Mouse (Mus musculus) lung, postnatal 25 days (tissue): ENCODE measurements around the gene Rbm4.
"Not testable (repeated sequence)": the region's sequence is repeated elsewhere in the genome, so short reads cannot be mapped to it uniquely, and the experiment has no call there.

Source experiments
- DNase-seq: peaks from one replicate; pipeline ENCODE4 v3.0.0; 2022; ENCODE audit warnings: low spot score

Gene Rbm4

DNA sequence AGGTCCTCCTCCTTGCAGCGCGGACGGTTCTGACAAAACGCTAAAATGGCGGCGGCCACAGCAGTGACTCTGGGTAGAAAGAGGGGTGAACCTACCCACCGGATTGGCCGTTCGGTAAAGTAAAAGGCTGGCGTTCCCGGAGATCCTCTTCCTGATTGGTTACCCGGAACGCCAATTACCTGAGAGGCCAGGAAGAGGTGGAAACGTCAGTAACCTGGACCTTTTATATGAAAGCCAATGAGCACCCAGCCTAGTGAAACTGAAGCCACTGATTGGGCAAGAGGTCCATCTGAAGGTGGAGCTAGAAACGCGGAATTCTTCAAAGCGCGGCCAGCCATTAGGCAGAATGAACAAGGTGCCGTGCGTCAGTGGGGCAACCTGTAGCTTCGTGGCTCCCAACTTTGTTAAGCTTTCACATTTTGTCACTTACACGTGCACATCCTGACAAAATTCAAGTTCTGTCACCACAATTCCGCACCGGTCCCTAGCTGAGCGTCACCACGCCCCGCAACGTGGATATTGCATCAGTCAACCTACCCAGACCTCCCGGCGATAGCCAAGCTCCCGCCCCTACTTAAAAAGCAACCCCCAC, at the start of gene Rbm4:
Gene Rbm4, minus strand, starts transcription at position 71 of the 592 bp plus-strand sequence.
- peak; percentile 100 for DNase-seq

DNA sequence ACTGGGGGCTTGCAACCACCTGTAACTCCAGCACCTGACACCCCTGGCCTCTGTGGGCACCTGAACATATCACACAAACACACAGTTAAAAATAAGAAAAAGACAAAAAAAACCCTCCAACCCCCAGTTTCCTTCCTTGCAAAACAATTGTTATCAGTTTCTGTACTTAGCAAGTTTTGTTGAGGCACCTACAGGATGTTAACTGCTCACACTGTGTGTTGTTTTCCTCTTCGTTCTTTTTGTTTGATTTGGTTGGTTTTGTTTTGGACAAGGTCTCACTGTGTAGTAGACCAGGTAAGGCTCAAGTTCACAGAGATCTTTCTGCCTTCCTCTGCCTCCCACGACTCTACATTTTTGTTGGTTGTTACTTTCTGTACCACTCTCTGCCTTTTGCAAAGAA, 48.9 kb upstream of the Rbm4 start:
- DNase-seq: no peak

DNA sequence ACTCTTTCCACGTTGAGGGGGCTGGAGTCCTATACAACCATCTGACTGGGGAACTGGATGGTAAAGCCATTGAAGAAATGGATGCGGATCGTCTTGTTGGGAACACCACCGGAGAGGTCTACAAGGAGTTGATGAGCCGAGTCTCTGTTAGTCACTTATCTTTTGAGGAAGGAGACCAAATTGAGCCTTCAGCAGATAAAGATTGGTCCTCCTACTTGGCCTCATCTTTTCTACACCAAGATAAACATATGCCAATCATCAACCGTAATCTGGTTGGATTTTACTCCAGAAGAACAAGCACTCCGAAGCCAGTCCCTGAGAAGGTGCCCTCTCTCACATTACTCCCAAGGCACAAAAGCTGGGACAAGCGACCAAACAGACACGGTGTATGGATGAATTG, 47.1 kb upstream of the Rbm4 start:
- no peak for DNase-seq

DNA sequence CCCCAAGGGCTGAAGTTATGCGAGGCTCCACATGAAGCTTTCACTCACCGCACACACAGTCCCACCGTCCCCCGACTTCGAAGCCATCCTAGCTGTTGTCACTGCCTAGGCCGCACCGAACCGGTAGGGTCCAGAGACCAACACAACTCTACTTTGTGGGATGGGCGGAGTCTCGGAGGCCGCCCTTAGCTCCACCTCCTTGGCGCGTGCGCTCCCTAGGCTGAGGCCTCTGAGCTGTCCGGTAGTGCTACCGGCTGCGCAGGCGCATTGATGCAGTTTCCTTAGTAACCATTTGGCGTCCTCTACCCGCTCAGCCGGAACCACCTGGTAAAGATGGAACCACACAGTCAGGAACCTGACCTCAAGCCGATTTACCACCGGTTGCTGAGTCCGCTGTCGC, 45.4 kb upstream of the Rbm4 start, which contains the start of the genes Ccs and Ccdc87:
Gene Ccs, minus strand, starts transcription at position 184 of the 400 bp plus-strand sequence.
Gene Ccdc87, plus strand, starts transcription at position 218 of the 400 bp plus-strand sequence.
- DNase-seq: peak; percentile 98

DNA sequence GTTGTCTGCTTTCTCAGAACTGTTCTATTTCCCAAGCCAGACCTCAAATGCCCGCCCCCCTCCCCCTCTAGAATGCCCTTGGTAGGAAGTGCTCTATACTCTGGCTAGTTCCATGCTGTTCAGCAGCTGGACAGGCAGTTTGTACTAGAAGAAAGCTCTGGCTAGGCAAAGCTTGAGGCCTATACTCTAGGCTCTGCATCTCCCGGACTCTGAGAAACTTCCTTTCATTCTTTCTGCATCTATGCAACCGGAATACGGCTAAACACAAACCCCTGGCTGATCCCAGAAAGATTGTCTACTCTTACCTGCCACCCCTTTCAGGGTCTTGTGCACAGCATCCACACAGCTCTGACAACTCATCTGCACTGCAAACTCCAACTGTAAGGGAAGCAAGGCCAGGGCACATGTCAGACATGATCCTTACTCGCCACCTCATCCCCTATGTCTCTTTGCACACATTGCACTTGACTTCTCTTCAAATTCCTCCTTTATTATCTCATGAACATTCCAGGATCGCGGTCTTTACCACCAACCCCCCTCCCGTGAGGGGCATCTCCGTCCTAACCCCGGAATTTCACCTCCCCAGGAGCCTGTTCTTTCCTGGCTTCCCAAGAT, 44.9 kb upstream of the Rbm4 start:
- no peak for DNase-seq

DNA sequence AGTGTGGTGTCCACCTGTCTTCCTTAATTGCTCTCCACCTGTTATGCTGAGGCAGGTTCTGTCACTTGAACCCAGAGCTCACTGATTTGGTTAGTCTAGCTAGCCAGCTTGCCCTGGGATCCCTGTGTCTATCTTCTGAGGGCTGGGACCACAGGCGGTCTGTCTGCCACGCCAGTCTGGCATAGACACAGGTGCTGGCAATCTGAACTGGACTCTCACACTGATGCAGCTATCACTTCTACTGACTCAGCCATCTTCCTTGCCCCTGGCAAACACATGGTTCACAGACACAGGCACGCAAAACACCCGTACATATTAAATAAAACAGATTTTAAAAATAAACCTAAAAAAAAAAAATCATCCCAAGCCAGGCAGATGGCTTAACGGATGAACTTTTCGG, 43.3 kb upstream of the Rbm4 start:
- DNase-seq: no peak

DNA sequence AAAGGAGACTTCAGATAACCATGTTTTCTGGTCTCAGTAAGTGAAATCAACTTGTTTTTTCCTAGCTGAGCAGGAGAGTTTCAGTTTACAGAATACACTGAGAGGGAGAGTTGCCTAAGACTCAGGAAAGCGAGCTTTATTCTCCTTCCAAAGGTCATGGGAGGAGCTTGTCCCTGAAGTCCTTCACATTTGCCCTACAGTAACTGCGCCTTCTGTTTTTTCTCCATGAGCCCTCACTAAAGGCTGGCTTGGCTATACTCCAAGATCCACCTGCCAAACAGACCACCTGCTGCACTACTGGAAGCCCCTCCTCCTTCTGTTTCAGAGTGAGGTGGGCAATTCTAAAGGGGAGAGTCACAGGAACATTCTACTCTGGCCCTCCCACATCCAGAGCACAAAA, 42.4 kb upstream of the Rbm4 start:
- no peak for DNase-seq

DNA sequence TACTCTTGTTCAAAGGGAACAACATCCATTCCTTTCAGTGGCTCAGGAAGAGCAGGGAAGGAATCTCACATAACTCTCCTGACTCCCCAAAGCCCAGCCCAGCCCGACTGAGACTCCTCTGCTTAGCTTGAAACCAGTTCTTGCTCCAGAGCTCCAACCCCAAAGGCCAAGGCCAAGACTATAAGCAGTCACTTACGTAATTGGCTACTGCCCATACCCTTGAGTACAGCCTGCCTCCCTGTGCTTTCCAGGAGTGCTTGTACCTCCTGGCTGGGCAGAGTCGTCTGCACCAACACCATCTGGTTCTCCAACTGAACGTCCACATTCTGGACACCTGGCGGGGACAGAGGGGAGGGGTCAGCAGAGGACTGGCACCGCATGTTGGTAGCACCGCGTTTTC, 40.3 kb upstream of the Rbm4 start:
- DNase-seq: no peak

DNA sequence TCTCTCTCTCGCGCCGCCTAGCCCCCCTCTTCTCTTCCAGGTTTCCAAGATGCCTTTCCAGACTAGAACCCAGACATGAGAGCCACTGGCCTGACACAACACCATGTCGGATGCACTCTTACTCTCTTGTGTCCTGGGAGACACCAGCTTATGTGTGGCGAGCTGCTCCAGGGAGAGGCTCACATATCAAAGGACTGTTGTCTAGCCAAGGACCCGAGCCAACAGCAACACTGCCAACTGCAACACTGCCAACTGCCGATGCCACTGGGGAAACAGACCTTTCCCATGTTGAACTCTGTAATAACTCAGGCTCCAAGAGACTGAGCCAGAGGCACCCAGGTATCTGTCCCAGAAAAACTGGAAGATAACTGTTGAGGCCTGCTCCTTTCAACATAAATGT, 35.5 kb upstream of the Rbm4 start:
- no peak for DNase-seq

DNA sequence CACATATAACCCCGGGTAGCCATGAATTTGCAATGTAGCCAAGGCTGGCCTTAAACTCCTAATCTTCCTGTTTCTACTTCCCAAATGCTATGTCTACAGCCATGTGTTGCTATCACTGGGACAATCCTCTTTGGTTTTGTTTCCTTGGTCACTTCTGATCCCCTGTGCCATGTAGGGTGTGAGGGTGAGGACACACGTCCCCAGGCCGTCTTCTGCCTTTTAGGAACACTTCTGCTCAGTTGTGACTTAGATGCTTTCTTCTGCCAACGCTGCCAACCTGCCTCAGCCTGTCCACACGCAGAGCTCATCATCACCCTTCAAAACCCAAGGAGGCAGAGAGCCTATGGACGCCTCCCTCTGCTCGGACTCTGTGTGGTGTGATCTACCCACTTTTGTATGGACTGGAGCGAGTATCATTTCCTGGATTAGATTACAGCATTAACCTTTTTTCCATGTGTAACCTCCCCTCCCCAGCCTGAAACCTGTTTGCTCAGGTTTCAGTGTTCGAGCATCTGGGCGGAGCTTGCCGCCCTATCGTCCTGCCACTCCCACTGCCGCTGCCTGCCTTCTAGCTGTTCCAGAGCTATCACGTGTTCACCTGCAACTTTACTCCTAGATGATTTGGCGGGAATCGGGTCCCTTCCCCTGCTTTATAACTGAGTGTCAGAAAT, 34.9 kb upstream of the Rbm4 start:
- peak; percentile 43 for DNase-seq

DNA sequence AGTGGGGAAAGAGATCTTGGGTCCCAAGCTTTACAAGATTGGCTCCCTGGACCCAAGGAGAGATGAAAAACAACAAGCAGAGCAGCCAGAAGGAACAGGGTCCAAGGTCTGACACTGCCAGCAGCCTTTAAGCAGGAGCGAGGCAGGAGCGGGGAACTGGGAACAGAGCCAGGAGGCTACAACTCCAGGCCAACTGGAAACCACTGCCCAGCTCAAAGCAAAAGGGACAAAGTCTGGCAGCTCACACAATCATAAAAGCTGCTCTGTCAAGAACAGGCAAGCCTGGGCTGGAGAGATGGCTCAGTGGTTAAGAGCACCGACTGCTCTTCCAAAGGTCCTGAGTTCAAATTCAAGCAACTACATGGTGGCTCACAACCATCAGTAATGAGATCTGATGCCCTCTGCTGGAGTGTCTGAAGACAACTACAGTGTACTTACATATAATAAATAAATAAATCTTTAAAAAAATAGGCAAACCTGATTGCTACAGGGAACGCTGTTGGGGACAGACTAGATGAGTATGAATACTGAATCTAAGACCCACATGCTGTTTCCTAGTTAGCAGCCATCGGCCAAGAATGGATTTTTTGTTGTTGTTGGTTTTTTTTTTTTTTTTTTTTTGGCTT, 27.1 kb upstream of the Rbm4 start:
- peak; percentile 56 for DNase-seq

DNA sequence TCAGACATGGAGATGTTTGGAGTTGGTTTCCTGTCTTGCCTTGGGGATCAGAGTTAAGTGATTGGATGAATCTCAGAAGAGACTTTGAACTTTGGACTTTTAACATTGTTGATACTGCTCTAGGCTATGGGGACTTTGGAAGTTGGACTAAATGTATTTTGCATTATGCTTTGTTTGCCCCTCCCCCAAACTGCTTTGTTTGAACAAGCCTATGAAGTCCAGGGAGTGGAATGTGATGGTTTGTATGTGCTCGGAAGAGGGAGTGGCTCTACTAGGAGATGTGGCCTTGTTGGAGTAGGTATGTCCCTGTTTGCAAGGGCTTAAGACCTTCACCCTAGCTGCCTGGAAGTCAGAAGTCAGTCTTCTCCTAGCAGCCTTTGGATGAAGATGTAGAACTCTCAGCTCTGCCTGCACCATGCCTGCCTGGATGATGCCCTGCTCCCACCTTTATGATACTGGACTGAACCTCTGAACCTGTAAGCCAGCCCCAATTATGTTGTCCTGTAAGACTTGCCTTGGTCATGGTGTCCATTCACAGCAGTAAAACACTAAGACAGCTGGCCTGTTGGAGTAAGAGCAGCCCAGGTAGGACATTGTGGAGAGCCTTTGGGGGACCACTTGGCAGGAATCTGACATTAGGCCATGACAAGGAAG, 23.6 kb upstream of the Rbm4 start:
- DNase-seq: no peak

DNA sequence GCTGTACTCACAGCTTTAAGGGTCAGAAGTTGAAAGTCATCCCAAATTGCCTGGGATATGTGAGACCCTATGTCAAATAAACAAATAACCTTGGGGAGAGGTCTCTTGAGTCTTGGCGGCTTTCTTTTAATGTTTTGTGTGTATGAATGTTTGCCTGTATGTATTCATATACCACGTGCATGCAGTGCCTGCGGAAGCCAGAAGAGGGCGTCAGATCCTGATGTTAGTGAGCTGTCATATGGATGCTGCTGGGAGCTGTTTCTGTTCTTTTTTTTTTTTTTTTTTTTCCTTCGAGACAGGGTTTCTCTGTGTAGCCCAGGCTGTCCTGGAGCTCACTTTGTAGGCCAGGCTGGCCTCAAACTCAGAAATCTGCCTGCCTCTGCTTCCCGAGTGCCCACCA, 19.3 kb upstream of the Rbm4 start:
- no peak for DNase-seq

DNA sequence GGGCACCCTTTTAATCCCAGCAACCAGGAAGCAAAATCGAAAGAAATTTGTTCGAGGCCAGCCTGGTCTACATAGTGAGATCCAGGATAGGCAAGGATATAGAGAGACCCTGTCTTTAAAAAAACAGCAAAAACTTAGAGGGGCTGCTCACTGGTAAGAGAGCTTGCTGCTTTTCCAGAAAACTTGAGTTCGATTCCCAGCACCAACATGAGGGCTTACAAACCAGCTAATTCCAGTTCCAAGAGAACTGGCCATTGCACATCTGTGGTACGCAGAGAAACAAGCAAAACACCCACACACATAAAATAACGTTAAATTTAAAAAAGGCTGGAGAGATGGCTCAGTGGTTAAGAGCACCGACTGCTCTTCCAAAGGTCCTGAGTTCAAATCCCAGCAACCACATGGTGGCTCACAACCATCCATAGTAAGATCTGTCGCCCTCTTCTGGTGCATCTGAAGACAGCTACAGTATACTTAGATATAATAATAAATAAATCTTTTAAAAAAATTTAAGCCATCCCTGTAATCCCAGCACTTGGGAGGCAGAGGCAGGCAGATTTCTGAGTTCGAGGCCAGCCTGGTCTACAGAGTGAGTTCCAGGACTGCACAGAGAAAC, 18.7 kb upstream of the Rbm4 start:
- not testable (repeated sequence) for DNase-seq

DNA sequence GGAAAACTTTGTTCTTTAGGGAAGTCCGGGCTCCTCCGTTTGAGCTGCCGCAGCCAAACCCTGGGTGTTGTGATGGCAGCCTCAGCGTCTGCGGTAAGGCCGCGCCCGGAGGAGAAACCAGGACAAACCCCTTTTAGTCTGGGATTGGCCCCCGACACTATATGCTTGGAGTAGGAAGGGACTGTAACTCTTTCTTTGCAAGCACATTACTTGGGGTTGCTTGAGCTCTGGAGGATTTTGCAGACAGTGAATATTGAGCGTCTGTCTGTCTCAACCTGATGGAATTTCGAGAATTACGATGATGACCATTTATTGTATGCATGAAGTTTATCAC, 18.2 kb upstream of the Rbm4 start:
- no peak for DNase-seq

DNA sequence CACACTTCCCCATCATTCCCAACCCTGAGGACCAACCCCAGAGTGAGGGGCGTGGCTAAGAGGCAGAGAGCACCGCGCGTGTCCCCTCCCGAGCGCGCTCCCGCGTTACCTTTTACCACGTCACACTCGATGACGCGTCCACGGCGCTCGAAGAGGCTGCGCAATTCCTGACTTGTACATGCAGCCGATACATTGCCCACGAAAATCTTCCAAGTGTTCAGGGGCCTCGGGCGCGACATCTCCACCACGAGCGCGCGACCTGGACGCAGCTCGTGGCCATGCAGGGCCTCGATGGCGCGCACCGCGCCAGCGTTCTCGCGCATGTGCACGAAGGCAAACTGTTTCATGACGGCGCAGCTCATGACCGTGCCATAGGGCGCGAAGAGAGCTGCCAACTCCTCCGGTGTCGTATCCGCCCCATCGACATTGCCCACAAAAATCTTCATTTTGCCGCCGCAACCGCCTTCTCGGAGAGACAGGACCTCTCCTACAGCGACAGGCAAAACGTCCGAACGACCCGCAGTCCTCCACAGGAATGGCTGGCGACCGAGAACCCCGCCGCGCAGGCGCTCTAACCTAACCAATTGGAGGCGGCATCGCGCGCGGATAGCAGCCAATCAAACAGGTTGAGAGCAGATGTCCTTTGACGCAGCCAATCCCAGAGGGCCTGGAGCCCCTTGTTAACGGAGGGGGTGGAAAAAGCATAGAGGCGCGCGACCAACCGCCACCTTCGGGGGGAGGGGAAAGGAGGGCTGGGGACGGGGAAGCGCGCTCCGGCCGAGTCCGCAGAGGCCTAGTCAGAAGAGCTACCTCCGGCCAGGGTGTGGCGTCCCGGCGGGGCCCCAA, 17.6 kb upstream of the Rbm4 start, which contains the start of the genes Gm21992 and Rbm14:
Gene Gm21992, minus strand, starts transcription at position 550 of the 846 bp plus-strand sequence.
Gene Rbm14, minus strand, starts transcription at position 572 of the 846 bp plus-strand sequence.
- peak; percentile 99 for DNase-seq

DNA sequence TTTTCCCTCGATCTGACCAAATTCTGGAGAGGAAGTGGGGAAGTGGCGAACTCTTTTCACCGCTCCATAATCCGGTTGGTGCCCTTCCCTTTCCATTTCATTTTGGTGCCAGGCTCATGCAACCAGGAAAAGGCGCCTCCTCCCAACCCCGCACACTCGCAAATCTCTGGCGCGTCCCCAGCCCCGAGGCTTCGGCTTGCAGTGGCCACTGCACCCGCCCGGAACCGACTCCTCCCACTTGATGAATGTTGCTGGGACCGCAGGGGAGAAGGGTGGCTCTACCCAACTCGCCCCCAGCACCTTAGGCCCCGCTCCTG, 17.0 kb upstream of the Rbm4 start:
- DNase-seq: no peak

DNA sequence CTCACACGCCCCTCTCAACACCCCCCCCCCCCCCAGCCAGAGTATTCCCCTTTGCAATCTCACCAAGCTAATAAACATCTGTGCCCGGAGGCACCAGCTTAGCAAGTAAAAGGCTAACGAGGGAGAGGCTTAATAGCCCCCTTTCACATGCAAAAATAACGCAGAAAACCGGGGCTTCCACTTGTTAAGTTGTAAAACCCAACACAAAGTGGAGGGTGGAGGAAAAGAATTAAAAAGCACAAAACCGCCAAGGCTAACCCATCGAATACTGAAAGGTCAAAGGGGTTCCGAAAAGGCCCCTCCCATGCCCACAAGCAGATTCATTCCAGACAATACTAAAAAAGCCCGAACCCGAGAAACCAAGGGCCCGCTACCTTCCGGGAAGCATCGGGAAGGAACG, 16.6 kb upstream of the Rbm4 start:
- no peak for DNase-seq

DNA sequence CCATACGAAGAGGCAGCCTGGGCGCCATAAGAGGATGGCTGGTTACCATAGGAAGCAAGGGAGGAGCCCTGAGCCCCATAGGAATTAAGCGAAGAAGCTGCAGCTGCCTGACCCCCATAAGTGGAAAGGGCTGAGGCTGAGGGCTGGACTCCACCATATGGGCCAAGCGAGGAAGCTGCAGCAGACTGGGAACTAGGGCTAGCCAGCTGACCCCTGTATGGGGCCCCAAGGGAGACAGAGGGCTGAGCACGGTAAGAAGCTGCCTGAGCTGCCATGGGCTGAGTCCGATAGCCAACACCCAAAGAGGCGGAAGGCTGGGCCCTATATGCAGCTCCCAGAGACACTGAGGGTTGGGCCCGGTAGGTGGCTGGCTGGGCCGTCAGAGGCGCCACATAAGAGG, 9.6 kb upstream of the Rbm4 start:
- no peak for DNase-seq

DNA sequence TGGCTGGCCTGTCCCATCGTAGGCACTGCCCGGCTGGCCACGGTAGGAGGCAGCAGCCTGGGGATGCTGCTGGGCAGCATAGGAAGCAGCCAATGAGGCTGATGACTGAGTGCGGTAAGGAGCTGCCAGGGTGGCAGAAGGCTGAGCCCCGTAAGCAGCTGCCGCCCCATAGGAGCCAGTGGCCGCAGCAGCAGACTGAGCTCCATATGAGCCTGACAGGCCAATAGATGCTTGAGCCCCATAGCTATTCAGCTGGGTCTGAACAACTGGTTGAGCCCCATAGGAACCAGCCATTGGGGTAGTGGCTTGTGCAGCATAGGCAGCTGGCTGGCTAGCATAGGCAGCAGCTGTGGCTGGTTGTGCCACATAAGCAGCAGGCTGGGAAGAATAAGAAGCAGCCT, 9.0 kb upstream of the Rbm4 start:
- DNase-seq: no peak

DNA sequence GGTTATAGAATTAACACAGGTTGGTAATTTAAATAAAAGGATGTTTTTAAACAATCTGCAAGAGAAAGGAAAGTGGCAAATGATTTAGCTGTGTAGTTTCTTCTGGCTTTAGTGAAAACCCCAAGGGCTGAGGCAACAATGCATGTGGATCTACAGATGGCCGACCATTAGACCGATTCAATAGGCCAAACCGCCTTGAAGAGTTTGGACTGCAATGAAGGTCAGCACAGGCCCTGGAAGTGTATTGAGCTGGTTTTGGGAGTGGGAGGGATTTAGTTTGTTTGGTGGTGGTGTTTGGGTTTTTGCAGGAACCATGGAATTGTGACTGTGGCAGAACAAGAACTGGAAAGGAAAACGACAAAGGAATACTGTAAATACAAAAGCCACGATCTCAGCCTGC, 5.4 kb upstream of the Rbm4 start:
- no peak for DNase-seq
